Mouse (Mus musculus) adrenal gland, postnatal 36 days (tissue): ENCODE results near the gene Mars2. TPM values are rescaled to one million over a fixed set of nuclear protein-coding genes. Genes with fewer than 3 reads are reported as not detected.
A peak's percentile ranks its signal among the peaks of the same experiment; 100 is the strongest.

Source experiments
- DNase-seq, 2 experiments: peaks; one replicate each; pipeline ENCODE4 v3.0.0; 2021; ENCODE audit warnings: mixed read lengths in 1 of 2
- total RNA-seq, 2 experiments: library from RNA; stranded (reverse); gene quantifications; 2 replicates each; pipeline ENCODE4 v1.2.3; 2021

Gene Mars2
- total RNA-seq, 2 experiments from 2014 or later, result 6.9 to 8.9 TPM

- DNase-seq, result peak; percentile 31 to 66
Measured at GRCm38 (mm10) chr1:55221352-55221751, 15.6 kb upstream of the Mars2 start.

GRCm38 (mm10) chr1:55223026-55223425 is 14.0 kb upstream of the Mars2 start:
- DNase-seq, result no peak

- DNase-seq, result no peak
Measured at GRCm38 (mm10) chr1:55224111-55224510, 12.9 kb upstream of the Mars2 start.

GRCm38 (mm10) chr1:55225398-55225797 is 11.6 kb upstream of the Mars2 start:
- no peak for DNase-seq

- peak; percentile 54 to 73 for DNase-seq
Measured at GRCm38 (mm10) chr1:55226011-55226857, 10.7 kb upstream of the Mars2 start, which contains the start of gene Rftn2. Gene Rftn2 (minus strand): TSS chr1:55226782.

- no peak for DNase-seq
Measured at GRCm38 (mm10) chr1:55227376-55227775, 9.6 kb upstream of the Mars2 start.

GRCm38 (mm10) chr1:55228256-55228884 is 8.6 kb upstream of the Mars2 start:
- DNase-seq, result no peak

GRCm38 (mm10) chr1:55234910-55235520 is 2.0 kb upstream of the Mars2 start:
- DNase-seq, result no peak

- DNase-seq, result no peak
Measured at GRCm38 (mm10) chr1:55236487-55236886, 490 bp upstream of the Mars2 start.

GRCm38 (mm10) chr1:55237643-55238161 is 725 bp downstream of the Mars2 start:
- peak; percentile 34 to 37 for DNase-seq

- DNase-seq, result no peak
Measured at GRCm38 (mm10) chr1:55238496-55238895, 1.5 kb downstream of the Mars2 start.

GRCm38 (mm10) chr1:55239237-55239636 is 2.3 kb downstream of the Mars2 start:
- peak in 1 of 2 experiments; percentile 47 for DNase-seq

GRCm38 (mm10) chr1:55246374-55246773 is 9.4 kb downstream of the Mars2 start:
- no peak for DNase-seq

- DNase-seq, result no peak
Measured at GRCm38 (mm10) chr1:55264385-55264784, 27.4 kb downstream of the Mars2 start.

GRCm38 (mm10) chr1:55265447-55265846 is 28.5 kb downstream of the Mars2 start:
- DNase-seq, result no peak

GRCm38 (mm10) chr1:55279081-55279480 is 42.1 kb downstream of the Mars2 start:
- no peak for DNase-seq

Other genes with a start within 250 kb of the Mars2 start
- gene Sf3b1, start 209.7 kb upstream of the Mars2 start, total RNA-seq, result 100 to 1,000 TPM; 139 to 141 TPM
- gene Coq10b, start 184.4 kb upstream of the Mars2 start, total RNA-seq, result 100 to 1,000 TPM; 142 to 168 TPM
- gene Hspe1, start 149.0 kb upstream of the Mars2 start, total RNA-seq, result 100 to 1,000 TPM; 769 to 795 TPM
- gene Hspd1, start 148.9 kb upstream of the Mars2 start, total RNA-seq, result 1,000 to 10,000 TPM; 1,397 to 1,482 TPM
- gene Mob4, start 105.9 kb upstream of the Mars2 start, total RNA-seq, result 100 to 1,000 TPM; 311 to 394 TPM
- gene Rftn2, start 10.4 kb upstream of the Mars2 start, total RNA-seq, result 10 to 100 TPM; 18.2 to 21.9 TPM
- under 1 TPM in 1 of 2 experiments, not detected in 1; 0.33 TPM for gene Boll, start 126.3 kb downstream of the Mars2 start, total RNA-seq
- 1 to 10 TPM; 4.1 to 4.8 TPM for gene Plcl1, start 168.7 kb downstream of the Mars2 start, total RNA-seq